Mouse (Mus musculus) yolk sac, embryonic 10.5 days (tissue): Measurements from ENCODE around the gene Brf1.

Experiments used
- DNase-seq: peaks from one replicate; pipeline ENCODE4 v3.0.0-alpha.2; 2017; ENCODE audit warnings: low spot score

Brf1 gene

DNA sequence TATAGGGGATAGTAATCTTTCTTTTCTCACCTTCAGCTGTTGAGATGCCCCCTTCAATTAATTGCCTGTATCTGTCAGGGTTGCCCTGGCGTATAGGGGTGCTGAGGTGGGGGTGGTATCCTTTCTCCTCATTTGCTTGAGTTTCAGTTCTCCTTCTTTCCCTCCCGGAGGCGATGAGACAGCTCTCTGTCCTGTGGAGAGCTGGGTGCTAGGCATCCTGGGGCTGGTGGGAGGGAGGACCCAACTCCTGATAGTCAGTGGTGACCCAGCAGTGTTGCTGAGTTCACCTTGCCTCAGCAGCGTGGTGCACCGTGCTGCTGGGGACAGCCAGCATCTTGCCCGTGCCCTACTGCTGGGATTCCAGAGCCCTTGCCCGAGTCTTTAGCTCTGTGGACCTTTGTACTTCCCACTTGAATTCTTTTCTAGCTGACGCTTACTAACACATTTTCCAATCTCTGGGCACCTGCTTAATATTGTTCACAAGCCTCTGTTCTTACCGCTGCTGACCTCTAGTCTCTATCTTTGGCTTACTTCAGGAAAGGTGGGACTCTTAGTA is 17.0 kb upstream of the Brf1 start:
- no peak for DNase-seq

DNA sequence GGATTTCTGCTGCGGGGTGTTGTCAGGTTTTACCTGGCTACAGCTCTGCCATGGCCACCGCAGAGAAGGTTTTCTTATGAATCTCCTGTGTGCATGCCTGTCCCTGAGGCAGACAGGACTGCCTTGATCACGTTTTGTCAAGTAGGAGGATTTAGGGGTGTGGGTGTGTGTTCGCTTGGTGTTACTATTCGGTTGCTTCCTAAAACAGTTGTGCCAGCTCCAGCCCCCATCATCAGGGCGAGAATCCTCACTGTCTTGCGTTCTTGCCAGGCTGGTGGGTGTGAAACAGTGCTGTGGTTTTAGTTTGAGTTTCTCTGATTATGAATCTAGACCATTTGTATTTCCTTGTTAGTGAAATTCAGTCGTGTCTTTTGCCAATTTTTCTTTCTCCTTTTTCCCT is 16.5 kb upstream of the Brf1 start:
- DNase-seq: no peak

DNA sequence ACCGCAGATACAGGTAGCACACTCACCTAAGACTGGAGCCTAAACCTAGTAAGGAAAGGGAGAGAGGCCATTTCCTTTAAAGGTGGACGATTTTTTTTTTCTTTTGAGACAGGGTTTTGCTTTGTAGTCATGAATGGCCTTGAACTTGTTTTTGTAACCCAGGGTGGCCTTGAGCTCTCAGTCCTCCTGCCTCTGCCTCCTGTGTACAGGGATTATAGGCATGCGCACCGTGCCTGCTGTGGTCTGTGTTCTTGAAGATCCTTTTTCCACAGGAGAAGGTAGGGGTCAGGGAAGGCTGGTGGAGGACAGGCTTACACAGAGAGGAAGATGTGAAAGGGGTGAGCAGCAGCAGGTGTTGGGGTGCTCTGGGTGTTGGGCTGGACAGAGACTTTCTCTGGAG is 15.5 kb upstream of the Brf1 start:
- DNase-seq: no peak

DNA sequence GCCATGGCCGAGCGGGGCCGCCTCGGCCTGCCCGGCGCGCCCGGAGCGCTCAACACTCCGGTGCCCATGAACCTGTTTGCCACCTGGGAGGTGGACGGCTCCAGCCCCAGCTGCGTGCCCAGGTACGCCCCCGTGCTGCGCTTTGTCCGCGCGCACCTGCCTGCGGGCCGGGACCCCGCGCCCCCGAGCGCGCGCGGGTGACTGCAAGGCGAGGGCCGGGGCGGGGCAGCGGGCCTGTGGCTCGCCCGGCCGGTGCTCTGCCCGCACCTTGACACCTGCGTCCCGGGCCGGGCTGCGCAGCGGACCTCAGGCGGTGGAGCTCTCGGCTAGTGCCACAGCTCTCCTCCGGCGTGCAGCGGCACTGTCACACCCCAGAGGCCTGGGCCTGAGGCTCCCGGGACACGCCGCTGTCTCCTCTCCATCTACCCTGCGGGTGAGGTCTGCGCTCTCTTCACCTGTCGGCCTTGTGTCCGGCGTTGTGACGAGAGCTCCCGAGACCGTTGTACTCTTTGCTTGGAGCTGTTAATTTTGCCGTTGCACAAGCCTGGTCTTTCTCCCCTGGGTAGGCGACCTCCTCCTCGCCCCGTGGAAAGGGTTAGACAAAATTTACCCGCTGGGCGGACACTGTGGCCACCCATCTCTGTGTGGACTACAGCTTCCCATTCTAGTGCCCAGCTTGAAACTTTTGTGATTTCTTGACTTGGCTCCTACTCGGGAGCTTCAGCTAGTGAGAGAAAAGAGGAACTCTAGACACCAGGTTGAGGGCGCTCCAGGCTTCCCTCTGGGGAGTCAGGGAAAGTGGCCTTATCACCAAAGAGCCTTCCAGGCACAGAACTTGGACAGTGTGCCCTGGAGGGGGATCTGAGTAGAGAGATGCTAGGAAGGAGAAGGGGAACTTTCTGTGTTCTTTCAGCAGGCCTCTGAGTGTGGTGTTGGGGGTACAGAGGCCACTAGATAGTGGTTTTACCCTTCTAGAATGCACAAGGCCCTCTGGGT is 14.4 kb upstream of the Brf1 start:
- DNase-seq: peak; percentile 67

DNA sequence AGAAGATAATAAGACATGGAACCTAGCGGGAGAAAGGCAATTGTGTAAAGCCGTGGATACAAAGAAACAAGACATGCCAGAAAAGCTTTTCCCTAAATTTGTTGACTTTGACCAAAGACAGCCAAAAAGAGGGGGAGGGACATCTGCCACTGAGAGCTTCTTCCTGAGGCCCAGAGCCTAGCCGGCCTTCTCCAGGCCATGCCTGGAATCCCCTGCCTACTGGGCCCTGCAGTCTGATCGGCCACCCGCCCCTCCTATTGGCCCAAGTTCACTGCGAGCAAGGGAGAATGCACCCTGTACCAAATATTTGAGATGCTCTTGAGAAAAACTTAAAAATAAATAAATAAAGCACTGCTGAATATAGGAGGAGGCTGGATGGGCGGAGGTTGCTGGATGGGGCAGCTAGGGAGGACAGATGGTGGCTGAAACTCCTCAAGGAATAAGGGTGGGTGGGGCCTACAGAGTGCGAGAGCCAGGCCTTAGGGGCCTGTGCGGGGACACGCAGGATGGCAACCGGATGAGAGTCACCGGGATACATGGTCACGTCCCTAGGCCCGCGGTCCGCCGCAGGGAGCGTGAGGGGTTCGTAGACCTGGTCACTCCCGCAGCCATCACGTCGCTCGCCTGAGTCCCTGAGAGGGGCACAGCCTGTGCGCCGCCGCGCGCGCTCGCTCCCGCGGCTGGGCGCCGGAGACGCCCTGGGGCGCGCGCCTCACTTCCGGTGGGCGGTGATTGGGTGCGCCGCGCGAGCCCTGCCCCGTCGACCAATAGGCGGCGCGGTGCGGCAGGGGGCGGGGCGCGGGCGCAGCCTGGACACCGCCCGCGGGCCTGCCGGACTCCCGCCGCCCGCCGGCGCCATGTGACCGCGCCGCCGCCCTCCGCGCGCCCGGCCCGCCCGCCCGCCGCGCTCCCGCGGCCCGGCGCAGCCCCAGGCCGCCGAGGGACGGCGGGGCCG is 13.4 kb upstream of the Brf1 start, which contains the start of gene Pacs2:
Pacs2 (plus strand) TSS at position 905 of the 955 bp plus-strand sequence.
- DNase-seq: peak; percentile 87

DNA sequence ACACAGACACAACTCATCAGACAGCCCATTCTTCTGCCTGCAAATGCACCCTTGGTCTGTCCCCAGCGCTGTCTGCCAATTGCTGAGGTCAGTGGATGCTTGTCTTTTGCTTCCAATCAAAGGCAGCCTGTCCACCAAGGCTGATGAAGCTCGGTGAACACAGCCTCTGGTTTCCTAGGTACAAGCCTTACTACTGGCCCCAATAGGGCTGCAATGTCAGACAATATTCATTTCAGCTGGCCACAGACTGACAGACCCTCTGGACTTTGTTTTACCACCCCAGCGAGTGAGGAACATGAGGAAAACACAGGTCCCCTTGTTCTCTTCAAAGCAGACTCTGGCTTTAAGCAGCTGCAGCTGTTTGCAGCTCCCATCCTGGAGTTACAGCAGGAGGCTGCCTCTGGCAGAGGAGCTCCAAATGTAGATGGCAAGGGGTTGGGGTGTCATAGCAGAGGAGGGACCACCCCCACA is 12.6 kb upstream of the Brf1 start:
- no peak for DNase-seq

DNA sequence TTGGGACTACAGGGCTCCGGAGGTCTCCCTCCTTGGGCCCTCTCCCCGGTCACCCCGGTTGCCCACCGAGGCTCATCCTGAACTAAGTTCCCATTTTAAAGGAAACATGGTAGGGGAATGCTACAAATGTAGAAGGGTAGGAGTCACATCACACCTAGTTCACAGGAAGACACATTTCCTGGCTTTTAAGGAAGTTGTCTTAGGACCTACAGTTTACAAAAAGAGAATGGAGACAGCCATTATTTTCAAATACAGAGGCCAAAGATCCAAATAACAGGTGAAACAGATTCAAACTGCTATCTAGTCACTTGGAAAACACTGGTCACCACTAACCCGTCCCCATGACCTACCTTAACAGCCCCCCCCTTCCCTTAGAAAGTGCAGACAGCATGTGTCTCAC is 11.9 kb upstream of the Brf1 start:
- DNase-seq: no peak

DNA sequence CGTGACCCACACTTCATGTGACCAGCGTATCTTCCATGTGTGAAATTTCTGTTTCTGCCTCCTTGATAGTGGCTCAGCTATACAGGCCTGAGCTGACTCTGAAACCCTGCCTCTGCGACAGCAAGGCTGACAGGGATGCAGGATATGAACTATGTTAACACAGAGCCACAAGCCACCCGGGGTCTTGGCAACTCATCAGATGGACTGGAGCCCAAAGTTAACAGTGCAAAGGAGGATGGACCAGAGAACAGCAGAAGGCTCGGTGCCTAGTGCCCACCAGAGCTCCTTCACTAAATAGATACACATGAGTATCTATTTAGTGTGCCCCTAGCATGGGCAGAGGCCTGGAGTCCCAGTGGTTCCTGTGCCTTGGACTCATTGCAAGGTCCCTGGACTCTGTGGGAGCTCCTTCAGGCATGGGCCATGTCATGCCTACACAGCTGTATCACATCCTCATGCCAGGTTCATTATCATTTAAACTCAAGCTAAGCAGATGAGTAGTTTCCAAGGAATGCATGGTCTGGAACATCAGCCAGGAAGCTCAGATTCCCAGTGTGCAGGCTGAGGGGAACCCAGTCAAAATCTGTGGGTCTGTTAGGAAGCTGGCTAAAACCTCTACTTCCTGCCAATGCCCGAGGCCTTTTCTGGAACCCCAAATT is 11.3 kb upstream of the Brf1 start:
- no peak for DNase-seq

DNA sequence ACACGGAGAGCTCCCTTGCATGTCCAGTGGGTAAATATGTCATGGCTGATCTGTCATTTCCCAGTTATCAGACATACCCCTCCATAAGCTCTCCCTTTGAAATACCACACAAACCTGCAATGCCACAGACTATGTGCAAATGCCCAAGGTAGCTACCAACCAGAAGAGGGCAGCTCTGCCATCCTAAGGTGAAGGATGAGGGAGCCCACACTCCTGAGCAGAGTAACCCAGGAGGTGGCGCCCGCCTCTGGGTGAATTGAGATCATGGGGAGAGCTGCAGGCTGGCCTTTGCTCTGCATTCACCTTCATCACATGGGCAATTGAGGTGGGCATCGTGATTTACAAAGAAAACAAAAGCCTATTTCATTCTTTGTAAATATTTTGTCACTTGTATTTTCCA is 4.5 kb upstream of the Brf1 start:
- no peak for DNase-seq

DNA sequence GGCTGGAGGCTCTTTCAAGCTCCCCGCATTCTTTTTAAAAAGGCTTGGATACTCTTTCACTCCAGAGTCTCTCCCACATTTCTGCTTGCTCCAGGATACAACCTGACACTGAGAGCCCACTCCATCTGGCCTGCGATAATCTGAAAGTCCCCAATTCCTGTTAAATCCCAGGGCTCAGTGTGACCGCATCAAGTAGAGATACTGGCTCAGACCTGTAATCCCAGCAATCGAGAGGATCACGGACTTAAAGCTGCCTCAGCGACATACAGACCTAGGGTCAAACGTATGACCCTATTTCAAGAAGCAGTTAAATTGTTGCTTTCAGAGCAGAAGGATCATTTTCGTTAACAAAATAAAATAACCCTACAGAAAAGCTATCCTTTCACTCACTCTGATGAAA is 3.5 kb upstream of the Brf1 start:
- no peak for DNase-seq

DNA sequence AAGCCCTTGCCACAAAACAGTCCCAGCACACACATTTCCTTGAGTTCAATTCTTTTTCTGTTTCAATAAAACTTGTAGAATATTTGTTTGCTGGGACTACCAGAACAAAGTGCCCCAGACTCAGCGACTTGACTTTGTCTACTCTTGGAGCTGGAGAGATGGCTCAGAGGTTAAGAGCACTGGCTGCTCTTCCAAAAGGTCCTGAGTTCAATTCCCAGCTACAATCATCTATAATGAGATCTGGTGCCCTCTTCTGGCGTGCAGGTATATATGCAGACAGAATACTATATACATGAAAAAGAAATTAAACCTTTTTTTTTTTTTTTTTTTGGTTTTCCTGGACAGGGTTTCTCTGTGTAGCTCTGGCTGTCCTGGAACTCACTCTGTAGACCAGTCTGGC is 2.2 kb upstream of the Brf1 start:
- no peak for DNase-seq

DNA sequence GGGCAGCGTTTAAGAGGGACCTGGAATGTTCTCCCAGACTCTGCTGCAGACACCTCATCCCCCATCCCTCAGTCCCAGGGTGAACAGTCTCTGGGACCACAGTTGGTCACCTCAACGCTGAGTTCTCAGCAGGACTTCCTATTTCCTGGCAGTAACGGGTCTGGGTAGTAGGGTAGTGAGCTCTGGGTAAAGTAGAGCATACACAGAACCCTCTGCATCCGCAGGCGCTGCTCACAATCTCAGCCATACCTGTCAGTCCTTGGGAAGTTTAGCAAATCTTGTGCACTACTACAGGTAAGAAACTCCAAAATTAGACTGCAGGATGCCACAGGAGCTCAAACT is 600 bp upstream of the Brf1 start:
- DNase-seq: no peak

DNA sequence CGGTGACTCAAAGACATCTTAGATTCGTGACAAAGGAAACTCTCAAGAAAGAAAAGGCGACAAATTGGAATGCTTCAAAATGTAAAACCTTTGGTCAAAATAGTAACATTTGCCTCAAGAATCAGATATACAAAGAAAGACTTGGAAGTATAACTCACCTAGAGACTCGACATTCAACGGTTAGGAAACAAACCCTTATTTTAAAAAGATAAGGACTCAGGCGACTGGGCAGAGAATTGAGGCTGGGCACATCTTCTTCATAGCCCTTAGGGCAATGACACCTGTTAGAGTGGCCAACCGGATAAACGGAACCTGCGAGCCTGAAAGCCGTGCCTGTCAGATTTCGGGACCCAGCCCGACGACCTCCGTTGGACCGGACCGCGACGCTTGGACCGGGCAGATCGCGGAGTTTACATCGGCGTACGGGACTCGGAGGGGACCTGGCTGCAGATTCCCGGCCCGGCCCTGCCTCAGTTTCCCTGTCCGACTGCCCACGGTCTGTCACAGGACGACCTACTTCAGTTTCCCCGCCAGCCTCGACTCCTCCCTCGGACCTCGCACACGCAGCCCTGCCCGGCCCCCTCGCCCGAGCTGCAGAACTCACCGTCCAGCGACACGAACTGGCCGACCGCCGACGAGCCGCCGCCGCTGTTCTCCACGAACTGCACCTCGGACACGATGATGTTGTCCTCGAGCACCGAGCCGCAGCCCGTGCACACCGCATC is 773 bp downstream of the Brf1 start:
- DNase-seq: no peak

DNA sequence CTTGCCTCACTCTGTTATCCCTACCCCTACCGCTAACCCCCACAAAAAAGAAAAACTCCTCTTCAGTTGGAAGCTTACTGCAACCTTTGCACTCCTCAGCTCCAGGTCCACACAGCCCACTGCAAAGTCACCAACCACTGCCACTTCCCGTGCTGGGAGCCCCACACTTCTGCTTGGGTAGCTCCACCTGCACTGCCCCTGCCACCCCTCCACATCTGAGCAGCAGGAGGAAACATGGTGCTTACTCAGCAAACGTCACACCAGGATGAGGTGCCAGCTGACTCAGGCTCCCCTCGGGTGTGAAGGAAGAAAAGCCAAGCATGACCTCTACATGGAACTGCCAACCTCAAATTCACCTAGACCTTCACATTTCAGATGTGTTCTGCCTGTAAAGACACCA is 6.4 kb downstream of the Brf1 start:
- no peak for DNase-seq

DNA sequence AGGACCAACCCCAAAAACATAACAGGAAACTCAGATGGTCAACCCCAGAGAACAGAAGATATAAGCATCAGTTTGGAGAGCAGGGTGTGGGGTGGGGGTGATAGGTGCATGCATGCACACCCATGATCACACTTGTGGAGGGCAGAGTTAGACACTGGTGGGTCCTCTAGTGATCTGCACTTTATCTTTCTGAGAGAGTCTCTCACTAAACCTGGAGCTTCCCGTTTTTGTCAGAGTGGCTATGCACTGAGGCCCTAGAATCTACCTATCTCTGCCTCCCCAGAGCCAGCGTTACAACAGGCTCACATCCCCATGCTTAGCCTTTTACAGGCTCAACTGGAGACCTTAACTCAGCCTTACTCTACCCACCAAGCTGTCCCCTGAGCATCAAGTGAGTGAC is 9.1 kb downstream of the Brf1 start:
- DNase-seq: no peak

DNA sequence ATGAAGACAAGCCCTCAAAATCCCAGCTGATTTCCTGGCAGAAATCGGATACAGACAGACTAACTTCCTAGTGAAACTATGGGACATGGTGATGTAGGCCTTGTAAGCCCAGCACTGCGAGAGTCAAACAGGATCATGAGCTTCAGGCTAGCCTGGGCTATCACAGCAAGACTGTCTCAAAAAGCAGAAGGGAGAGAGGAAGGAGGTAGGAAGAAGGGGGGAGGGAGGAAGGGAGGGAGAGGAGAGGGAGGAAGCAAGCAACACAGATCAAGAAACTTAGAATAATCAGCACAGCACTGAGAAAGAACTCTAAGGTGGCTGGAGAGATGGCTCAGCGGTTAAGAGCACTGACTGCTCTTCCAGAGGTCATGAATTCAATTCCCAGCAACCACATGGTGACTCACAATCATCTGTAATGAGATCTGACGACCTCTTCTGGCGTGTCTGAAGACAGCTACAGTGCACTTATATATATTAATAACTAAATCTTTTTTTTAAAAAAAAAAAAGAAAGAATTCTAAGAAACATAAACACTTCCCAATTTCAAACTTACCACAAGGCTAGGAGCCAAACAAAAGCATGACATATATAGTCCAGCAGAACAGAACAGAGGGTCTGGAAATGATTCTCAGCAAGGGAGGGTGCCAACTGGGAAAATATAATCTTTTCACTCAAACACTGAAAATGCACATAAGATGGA is 9.6 kb downstream of the Brf1 start:
- no peak for DNase-seq

DNA sequence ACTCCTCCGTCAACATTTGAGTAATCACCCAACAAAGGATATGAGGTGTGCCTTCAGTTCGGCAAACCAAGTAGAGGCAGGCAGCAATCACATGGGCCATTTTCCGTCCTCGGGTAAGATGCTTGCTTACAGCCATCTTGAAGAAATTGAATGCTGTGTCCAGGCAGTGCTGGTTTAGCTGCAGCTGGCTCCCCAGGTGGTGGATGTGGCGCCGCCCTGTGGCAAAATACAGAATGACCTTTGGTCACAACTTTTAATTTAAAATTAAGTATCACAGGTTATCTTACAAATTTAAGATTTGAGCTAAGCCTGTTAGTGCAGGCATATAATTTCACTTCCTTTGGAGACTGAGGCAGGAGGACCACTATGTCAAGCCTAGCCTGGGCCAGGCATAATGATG is 12.6 kb downstream of the Brf1 start:
- no peak for DNase-seq

DNA sequence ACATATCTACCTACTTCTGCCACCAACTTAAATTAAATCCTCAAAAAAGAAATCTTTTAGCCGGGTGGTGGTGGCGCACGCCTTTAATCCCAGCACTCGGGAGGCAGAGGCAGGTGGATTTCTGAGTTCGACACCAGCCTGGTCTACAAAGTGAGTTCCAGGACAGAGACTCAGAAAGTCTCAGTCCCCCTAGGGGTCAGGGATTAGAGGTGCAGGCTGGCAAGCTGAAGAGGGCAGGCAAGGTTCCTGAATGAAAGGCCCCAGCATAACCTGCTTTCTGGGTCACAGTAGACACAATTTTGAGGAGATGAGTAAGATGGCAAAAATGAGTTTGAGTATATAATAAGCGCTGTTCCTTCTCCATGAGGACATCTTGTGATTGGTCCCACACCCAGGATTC is 15.2 kb downstream of the Brf1 start:
- no peak for DNase-seq

DNA sequence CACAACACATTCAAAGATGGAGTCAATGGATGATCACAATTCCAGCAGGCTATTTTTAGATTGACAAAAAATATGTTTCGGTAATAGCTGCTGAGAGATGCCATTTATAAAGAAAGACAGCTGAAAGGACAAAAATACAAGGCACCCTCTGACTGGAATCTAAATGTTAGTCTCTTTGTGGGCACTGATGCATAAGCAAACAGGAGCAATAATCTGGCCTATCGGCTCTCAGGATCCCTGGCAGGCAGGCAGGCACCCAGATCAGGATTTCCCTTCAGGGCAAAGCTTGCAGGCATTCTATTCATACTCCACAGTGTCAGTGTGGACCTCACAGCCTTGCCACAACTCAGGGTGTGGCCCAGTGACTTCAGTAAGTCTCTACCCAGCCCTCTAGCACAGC is 18.5 kb downstream of the Brf1 start:
- no peak for DNase-seq

DNA sequence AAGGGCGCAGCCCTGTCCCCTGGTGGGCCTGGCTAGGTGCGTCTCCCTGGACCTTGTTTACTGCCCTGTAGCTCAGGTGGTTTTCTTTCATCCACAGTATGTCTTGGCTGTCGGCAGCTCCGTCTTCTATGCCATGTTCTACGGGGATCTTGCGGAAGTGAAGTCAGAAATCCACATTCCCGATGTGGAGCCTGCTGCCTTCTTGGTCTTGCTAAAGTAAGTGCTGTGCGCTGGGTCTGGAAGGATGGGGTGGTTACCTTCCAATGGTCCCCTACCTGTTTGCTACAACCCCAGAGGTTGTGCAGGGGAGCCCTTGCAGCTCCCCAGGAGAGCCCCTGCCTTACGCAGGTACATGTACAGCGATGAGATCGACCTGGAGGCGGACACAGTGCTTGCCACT is 23.3 kb downstream of the Brf1 start:
- no peak for DNase-seq
